Mouse (Mus musculus): ENCODE results near the gene Ttll5.

Ttll5 gene

GRCm38 (mm10) chr12:86007377-86007776 lies 182.9 kb downstream of the Ttll5 start:
- DNase-seq (ENCODE audit: extremely low read depth, low read depth), result no peak

GRCm38 (mm10) chr12:86010656-86011055 lies 186.2 kb downstream of the Ttll5 start:
- DNase-seq (ENCODE audit: extremely low read depth, low read depth), result no peak

GRCm38 (mm10) chr12:86012195-86012594 lies 187.7 kb downstream of the Ttll5 start:
- no peak for DNase-seq (ENCODE audit: extremely low read depth, low read depth)

GRCm38 (mm10) chr12:86014174-86014573 lies 189.7 kb downstream of the Ttll5 start:
- DNase-seq (ENCODE audit: extremely low read depth, low read depth), result no peak

GRCm38 (mm10) chr12:86014621-86015020 lies 190.2 kb downstream of the Ttll5 start:
- DNase-seq (ENCODE audit: extremely low read depth, low read depth), result no peak

- DNase-seq (ENCODE audit: extremely low read depth, low read depth), result no peak
These were observed 190.7 kb downstream of the Ttll5 start for GRCm38 (mm10) chr12:86015114-86015513.

GRCm38 (mm10) chr12:86017360-86017759 lies 192.9 kb downstream of the Ttll5 start:
- no peak for DNase-seq (ENCODE audit: extremely low read depth, low read depth)

GRCm38 (mm10) chr12:86021583-86021982 lies 197.1 kb downstream of the Ttll5 start:
- DNase-seq (ENCODE audit: extremely low read depth, low read depth), result no peak

- DNase-seq (ENCODE audit: extremely low read depth, low read depth), result no peak
These were observed 198.0 kb downstream of the Ttll5 start for GRCm38 (mm10) chr12:86022282-86022984.

GRCm38 (mm10) chr12:86023081-86023871 lies 198.8 kb downstream of the Ttll5 start:
- DNase-seq (ENCODE audit: extremely low read depth, low read depth), result peak; percentile 32

- peak; percentile 9 for DNase-seq (ENCODE audit: extremely low read depth, low read depth)
These were observed 200.0 kb downstream of the Ttll5 start for GRCm38 (mm10) chr12:86024426-86024825.

- DNase-seq (ENCODE audit: extremely low read depth, low read depth), result no peak
These were observed 201.0 kb downstream of the Ttll5 start for GRCm38 (mm10) chr12:86025480-86025879.

- no peak for DNase-seq (ENCODE audit: extremely low read depth, low read depth)
These were observed 202.5 kb downstream of the Ttll5 start for GRCm38 (mm10) chr12:86027000-86027399.

GRCm38 (mm10) chr12:86027747-86028146 lies 203.3 kb downstream of the Ttll5 start:
- no peak for DNase-seq (ENCODE audit: extremely low read depth, low read depth)

GRCm38 (mm10) chr12:86030932-86031331 lies 206.5 kb downstream of the Ttll5 start:
- no peak for DNase-seq (ENCODE audit: extremely low read depth, low read depth)

GRCm38 (mm10) chr12:86035586-86035985 lies 211.1 kb downstream of the Ttll5 start:
- DNase-seq (ENCODE audit: extremely low read depth, low read depth), result no peak

- no peak for DNase-seq (ENCODE audit: extremely low read depth, low read depth)
These were observed 212.1 kb downstream of the Ttll5 start for GRCm38 (mm10) chr12:86036368-86037166.

- DNase-seq (ENCODE audit: extremely low read depth, low read depth), result no peak
These were observed 212.9 kb downstream of the Ttll5 start for GRCm38 (mm10) chr12:86037235-86037921.

GRCm38 (mm10) chr12:86039078-86039477 lies 214.6 kb downstream of the Ttll5 start:
- no peak for DNase-seq (ENCODE audit: extremely low read depth, low read depth)

- DNase-seq (ENCODE audit: extremely low read depth, low read depth), result no peak
These were observed 215.3 kb downstream of the Ttll5 start for GRCm38 (mm10) chr12:86039751-86040150.

- DNase-seq (ENCODE audit: extremely low read depth, low read depth), result no peak
These were observed 221.7 kb downstream of the Ttll5 start for GRCm38 (mm10) chr12:86046141-86046540.
